Mouse (Mus musculus) midbrain, embryonic 14.5 days (tissue): ENCODE measurements around the gene Cadm2. TPM values are rescaled to one million over a fixed set of nuclear protein-coding genes. Genes with fewer than 3 reads are reported as not detected.

Experiments used
- ATAC-seq: fragments of 200-750 bp; cut with Nextera tagmentation; 2 replicates; pipeline ENCODE4 v1.8.0; 2017; ENCODE audit warnings: moderate number of reproducible peaks, moderate library complexity; ENCODE audit not compliant: low FRiP score, low TSS enrichment
- DNase-seq: peaks from one replicate; pipeline ENCODE4 v3.0.0-alpha.2; 2015
- H3K27ac ChIP-seq: fragments of 300-500 bp; sonication (generic); replicated peaks from 2 replicates; pipeline ENCODE4 v1.5.1; 2014; ENCODE audit warnings: mild to moderate bottlenecking, low read depth, low read length, moderate library complexity
- H3K27me3 ChIP-seq: fragments of 300-500 bp; sonication (generic); 2 replicates; pipeline ENCODE4 v1.6.1; 2014; ENCODE audit warnings: low read length, control low read depth, mixed read lengths; ENCODE audit not compliant: control insufficient read depth, insufficient read depth
- H3K36me3 ChIP-seq: fragments of 300-500 bp; sonication (generic); 2 replicates; pipeline ENCODE4 v1.6.1; 2014; ENCODE audit warnings: low read length, control low read depth; ENCODE audit not compliant: control insufficient read depth, insufficient read depth
- H3K4me1 ChIP-seq: fragments of 300-500 bp; sonication (generic); 2 replicates; pipeline ENCODE4 v1.6.1; 2014; ENCODE audit warnings: mild to moderate bottlenecking, antibody characterized with exemption, low read length, control low read depth; ENCODE audit not compliant: control insufficient read depth, insufficient read depth
- H3K4me2 ChIP-seq: fragments of 300-500 bp; sonication (generic); 2 replicates; pipeline ENCODE4 v1.6.1; 2014; ENCODE audit warnings: mild to moderate bottlenecking, low read length, moderate library complexity
- H3K4me3 ChIP-seq: fragments of 300-500 bp; sonication (generic); replicated peaks from 2 replicates; pipeline ENCODE4 v1.5.1; 2014; ENCODE audit warnings: low read depth, low read length
- H3K9ac ChIP-seq: fragments of 300-500 bp; sonication (generic); replicated peaks from 2 replicates; pipeline ENCODE4 v1.6.1; 2014; ENCODE audit warnings: mild to moderate bottlenecking, low read length, moderate library complexity
- H3K9me3 ChIP-seq: fragments of 300-500 bp; sonication (generic); 2 replicates; pipeline ENCODE4 v1.6.1; 2016; ENCODE audit warnings: low read length, control low read depth, mixed read lengths; ENCODE audit not compliant: control insufficient read depth
- WGBS: fragments of 180-500 bp; shearing (Covaris S2); extraction: QIAGEN DNeasy Blood & Tissue Kit; methylation state at CpG from one replicate; pipeline ENCODE4 v1.1.7; 2014; 5-methylcytosine and 5-hydroxymethylcytosine counted together
- polyA plus RNA-seq: library from polyadenylated mRNA; unstranded; fragments of >200 nt; fragmentation: Nextera tagmentation; extraction: Ambion mirVana; gene quantifications from 2 replicates; pipeline ENCODE4 v1.2.1, GENCODE M21; 2014

The Cadm2 gene
- polyA plus RNA-seq, 1 experiment from 2014 or later: 42.6 TPM

GRCm38 (mm10) chr16:67175386-67175785 is 445.3 kb downstream of the Cadm2 start:
- H3K27me3 ChIP-seq: no peaks in the 10 kb centered on the region
- peak; percentile 55; the same call in 1 of the 2 replicates for ATAC-seq

GRCm38 (mm10) chr16:67162211-67162790 is 458.4 kb downstream of the Cadm2 start:
- H3K4me1 ChIP-seq: no peaks in the 10 kb centered on the region
- no peak overlapping the region for H3K9ac ChIP-seq
- no peaks in the 10 kb centered on the region for H3K36me3 ChIP-seq
- H3K9me3 ChIP-seq: no peaks in the 10 kb centered on the region
- H3K4me3 ChIP-seq: no peak overlapping the region
- H3K27ac ChIP-seq: no peak overlapping the region
- H3K4me2 ChIP-seq: no peak overlapping the region
- no peak for DNase-seq
- ATAC-seq: no peak
- no peaks in the 10 kb centered on the region for H3K27me3 ChIP-seq
- 46% methylated on average over 6 of the region's 6 CpGs for WGBS

More at GRCm38 (mm10) chr16:67175386-67175785, 445.3 kb downstream of the Cadm2 start:
- Histone ChIP-seq H3K4me1 (no peaks in the 10 kb centered on the region), H3K4me2 (no peak overlapping the region), H3K4me3 (no peak overlapping the region), H3K9me3 (no peaks in the 10 kb centered on the region), H3K27ac (no peak overlapping the region), H3K36me3 (no peaks in the 10 kb centered on the region), H3K9ac (no peak overlapping the region)
- WGBS: 30% methylated on average over 4 of the region's 4 CpGs
- peak; percentile 23 for DNase-seq

- Histone ChIP-seq H3K27ac (no peak overlapping the region), H3K9me3 (no peaks in the 10 kb centered on the region), H3K4me2 (no peak overlapping the region), H3K4me1 (no peaks in the 10 kb centered on the region), H3K4me3 (no peak overlapping the region), H3K9ac (no peak overlapping the region), H3K27me3 (no peaks in the 10 kb centered on the region), H3K36me3 (no peaks in the 10 kb centered on the region)
- ATAC-seq: no peak
- no peak for DNase-seq
- WGBS: 84% methylated on average over 4 of the region's 4 CpGs
These were observed 495.9 kb downstream of the Cadm2 start for GRCm38 (mm10) chr16:67124811-67125210.

GRCm38 (mm10) chr16:67122532-67122931 is 498.2 kb downstream of the Cadm2 start:
- no peaks in the 10 kb centered on the region for H3K27me3 ChIP-seq
- H3K36me3 ChIP-seq: no peaks in the 10 kb centered on the region
- no peaks in the 10 kb centered on the region for H3K9me3 ChIP-seq
- no peaks in the 10 kb centered on the region for H3K4me1 ChIP-seq
- WGBS: 58% methylated on average over 5 of the region's 5 CpGs
- no peak overlapping the region for H3K4me3 ChIP-seq
- ATAC-seq: no peak
- no peak overlapping the region for H3K4me2 ChIP-seq
- DNase-seq: no peak
- no peak overlapping the region for H3K9ac ChIP-seq
- no peak overlapping the region for H3K27ac ChIP-seq

- H3K36me3 ChIP-seq: no peaks in the 10 kb centered on the region
- 86% methylated on average over 3 of the region's 3 CpGs for WGBS
- H3K4me1 ChIP-seq: no peaks in the 10 kb centered on the region
- no peak overlapping the region for H3K4me3 ChIP-seq
- H3K27ac ChIP-seq: no peak overlapping the region
- H3K27me3 ChIP-seq: no peaks in the 10 kb centered on the region
- H3K4me2 ChIP-seq: no peak overlapping the region
- DNase-seq (no peak), ATAC-seq (no peak)
- H3K9me3 ChIP-seq: no peaks in the 10 kb centered on the region
- H3K9ac ChIP-seq: no peak overlapping the region
These were observed 498.9 kb downstream of the Cadm2 start for GRCm38 (mm10) chr16:67121781-67122180.

- ATAC-seq: peak; percentile 37; the same call in 1 of the 2 replicates
- H3K4me2 ChIP-seq: no peak overlapping the region
- no peaks in the 10 kb centered on the region for H3K27me3 ChIP-seq
- 13% methylated on average over 8 of the region's 8 CpGs for WGBS
- DNase-seq: peak; percentile 37
- H3K9me3 ChIP-seq: no peaks in the 10 kb centered on the region
- no peak overlapping the region for H3K4me3 ChIP-seq
- no peaks in the 10 kb centered on the region for H3K36me3 ChIP-seq
- H3K27ac ChIP-seq: 0 out of 2 replicates have a peak overlapping the region, but pooled peaks have one; percentile 14
- no peak overlapping the region for H3K9ac ChIP-seq
- H3K4me1 ChIP-seq: no peaks in the 10 kb centered on the region
These were observed 514.1 kb downstream of the Cadm2 start for GRCm38 (mm10) chr16:67106478-67107061.

GRCm38 (mm10) chr16:67096706-67097105 is 524.0 kb downstream of the Cadm2 start:
- WGBS: 75% methylated on average over 6 of the region's 6 CpGs
- Histone ChIP-seq H3K4me1 (no peaks in the 10 kb centered on the region), H3K9ac (no peak overlapping the region), H3K4me2 (no peak overlapping the region), H3K4me3 (no peak overlapping the region), H3K36me3 (no peaks in the 10 kb centered on the region), H3K27ac (no peak overlapping the region), H3K9me3 (no peaks in the 10 kb centered on the region), H3K27me3 (no peaks in the 10 kb centered on the region)
- DNase-seq (no peak), ATAC-seq (no peak)

GRCm38 (mm10) chr16:67095916-67096315 is 524.8 kb downstream of the Cadm2 start:
- Histone ChIP-seq H3K4me1 (no peaks in the 10 kb centered on the region), H3K27ac (no peak overlapping the region), H3K4me3 (no peak overlapping the region), H3K9me3 (no peaks in the 10 kb centered on the region), H3K9ac (no peak overlapping the region), H3K36me3 (no peaks in the 10 kb centered on the region), H3K27me3 (no peaks in the 10 kb centered on the region), H3K4me2 (no peak overlapping the region)
- no peak for ATAC-seq
- WGBS: 95% methylated on average over 4 of the region's 4 CpGs
- no peak for DNase-seq

- no peaks in the 10 kb centered on the region for H3K27me3 ChIP-seq
- no peak overlapping the region for H3K4me2 ChIP-seq
- no peaks in the 10 kb centered on the region for H3K36me3 ChIP-seq
- no peak overlapping the region for H3K27ac ChIP-seq
- no peaks in the 10 kb centered on the region for H3K9me3 ChIP-seq
- H3K9ac ChIP-seq: no peak overlapping the region
- ATAC-seq: no peak
- H3K4me3 ChIP-seq: no peak overlapping the region
- H3K4me1 ChIP-seq: no peaks in the 10 kb centered on the region
- DNase-seq: peak; percentile 73
- 69% methylated on average over 3 of the region's 3 CpGs for WGBS
These were observed 531.0 kb downstream of the Cadm2 start for GRCm38 (mm10) chr16:67089747-67090146.
